Mouse (Mus musculus) adrenal gland, adult 2 months (tissue): ENCODE measurements around the gene Slc6a20a. TPM values are rescaled to one million over a fixed set of nuclear protein-coding genes. Genes with fewer than 3 reads are reported as not detected.
"Not testable (repeated sequence)": the region's sequence is repeated elsewhere in the genome, so short reads cannot be mapped to it uniquely, and the experiment has no call there.

Experiments
- DNase-seq: peaks from one replicate; pipeline ENCODE4 v3.0.0; 2021
- long read RNA-seq: library from polyadenylated mRNA; stranded (forward); transcript quantifications from one replicate; pipeline ENCODE4 v2.0.0, GENCODE M21; 2021
- polyA plus RNA-seq: library from polyadenylated mRNA; depleted of rRNA; stranded (reverse); fragments of >200 nt; gene quantifications from 2 replicates; pipeline ENCODE4 v1.2.3, GENCODE M21; 2012; rRNA removed
- total RNA-seq, 2 experiments: library from RNA; stranded (reverse); gene quantifications; 2 replicates each; pipeline ENCODE4 v1.2.3; 2021

Gene Slc6a20a
- total RNA-seq (under 1 TPM in 1 of 2 experiments, not detected in 1; 0.29 TPM), polyA plus RNA-seq (0.09 and 0.44 TPM in 2 replicates)
- long read RNA-seq: 0 reads

GRCm38 (mm10) chr9:123678327-123679105 is at the start of gene Slc6a20a, which contains the start of gene Ccr9:
Gene Slc6a20a (minus strand): TSS chr9:123678885.
Gene Ccr9 (plus strand): TSS chr9:123678439.
- peak; percentile 13 for DNase-seq

- no peak for DNase-seq
These were observed 44.2 kb upstream of the Slc6a20a start for GRCm38 (mm10) chr9:123722737-123723493.

- DNase-seq: peak; percentile 96
These were observed 38.7 kb upstream of the Slc6a20a start, which contains the start of gene Lztfl1 for GRCm38 (mm10) chr9:123717186-123718008. Gene Lztfl1 (minus strand): TSS chr9:123717697.

- DNase-seq: peak; percentile 5
These were observed 37.6 kb upstream of the Slc6a20a start for GRCm38 (mm10) chr9:123716301-123716700.

- no peak for DNase-seq
These were observed 34.4 kb upstream of the Slc6a20a start for GRCm38 (mm10) chr9:123713111-123713510.

- DNase-seq: no peak
These were observed 30.5 kb upstream of the Slc6a20a start for GRCm38 (mm10) chr9:123709226-123709625.

- DNase-seq: no peak
These were observed 23.1 kb upstream of the Slc6a20a start for GRCm38 (mm10) chr9:123701822-123702221.

- no peak for DNase-seq
These were observed 17.1 kb upstream of the Slc6a20a start for GRCm38 (mm10) chr9:123695634-123696302.

- no peak for DNase-seq
These were observed 9.5 kb upstream of the Slc6a20a start for GRCm38 (mm10) chr9:123688227-123688626.

GRCm38 (mm10) chr9:123686206-123686605 is 7.5 kb upstream of the Slc6a20a start:
- DNase-seq: no peak

GRCm38 (mm10) chr9:123683704-123684103 is 5.0 kb upstream of the Slc6a20a start:
- DNase-seq: no peak

- DNase-seq: no peak
These were observed 513 bp upstream of the Slc6a20a start for GRCm38 (mm10) chr9:123679198-123679597.

- DNase-seq: peak; percentile 33
These were observed 13.0 kb downstream of the Slc6a20a start for GRCm38 (mm10) chr9:123665645-123666044.

GRCm38 (mm10) chr9:123659986-123660676 is 18.6 kb downstream of the Slc6a20a start:
- DNase-seq: not testable (repeated sequence)

GRCm38 (mm10) chr9:123658981-123659380 is 19.7 kb downstream of the Slc6a20a start:
- no peak for DNase-seq

GRCm38 (mm10) chr9:123657457-123657856 is 21.2 kb downstream of the Slc6a20a start:
- DNase-seq: no peak

GRCm38 (mm10) chr9:123651369-123651768 is 27.3 kb downstream of the Slc6a20a start:
- no peak for DNase-seq

- DNase-seq: no peak
These were observed 28.7 kb downstream of the Slc6a20a start for GRCm38 (mm10) chr9:123649785-123650511.

- no peak for DNase-seq
These were observed 38.6 kb downstream of the Slc6a20a start for GRCm38 (mm10) chr9:123640106-123640505.

GRCm38 (mm10) chr9:123638668-123639089 is 40.0 kb downstream of the Slc6a20a start:
- peak; percentile 36 for DNase-seq
